Mouse (Mus musculus) brain, embryonic 14.5 days (tissue): ENCODE results near the gene Rnf157.

Experiments used
- CTCF ChIP-seq: fragments of 200-500 bp; IDR thresholded peaks from 2 replicates; pipeline ENCODE4 v1.5.1; 2012; ENCODE audit warnings: inconsistent platforms, mild to moderate bottlenecking, moderate library complexity, borderline replicate concordance; ENCODE audit not compliant: insufficient read depth, insufficient read length; ENCODE audit errors: extremely low read depth
- POLR2A ChIP-seq: fragments of 200-500 bp; IDR thresholded peaks from 2 replicates; pipeline ENCODE4 v1.6.1; 2012; ENCODE audit warnings: mild to moderate bottlenecking, inconsistent platforms, borderline replicate concordance; ENCODE audit not compliant: poor library complexity, insufficient read depth, insufficient read length, severe bottlenecking; ENCODE audit errors: extremely low read depth

DNA sequence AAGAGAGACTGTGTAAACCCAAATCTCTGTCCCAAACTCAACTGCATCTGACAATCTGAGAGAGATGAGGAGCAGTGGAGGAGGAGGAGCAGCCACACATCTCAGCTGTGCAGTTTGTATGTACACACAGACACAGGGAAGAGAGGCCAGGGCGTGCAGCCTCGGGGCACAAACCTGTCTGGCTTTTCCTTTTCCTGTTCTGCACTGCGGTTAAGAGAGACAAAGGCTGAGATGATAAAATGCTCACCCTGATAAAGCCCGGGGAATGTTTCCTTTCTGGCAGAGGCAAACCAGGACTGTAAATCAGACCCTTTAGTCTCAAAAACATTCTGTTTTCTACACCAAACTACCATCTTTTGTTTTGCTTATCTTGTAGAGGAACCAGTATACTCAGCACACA is 12.3 kb downstream of the Rnf157 start:
- TF ChIP-seq CTCF: no peak
- TF ChIP-seq POLR2A: no peak
